Mouse (Mus musculus): ENCODE results near the gene Irx1. TPM values are rescaled to one million over a fixed set of nuclear protein-coding genes. Genes with fewer than 3 reads are reported as not detected.

Gene Irx1
- 0.10 TPM in 1 of 2 replicates, not detected in the other for polyA plus RNA-seq (2012; rRNA removed)

- TF ChIP-seq CTCF (IDR thresholded peaks at IDR 0.05; ENCODE audit: extremely low read depth, insufficient read length, insufficient replicate concordance, low read depth, low read length) (no peak), POLR2A (IDR thresholded peaks at IDR 0.05; ENCODE audit: low read depth, low read length) (no peak)
- WGBS, result 2% methylated on average over 96 of the region's 100 CpGs
- Histone ChIP-seq H3K4me3 (ENCODE audit: low read depth, low read length) (no peak within 1 kb of the TSS), H3K27me3 (ENCODE audit: control insufficient read depth, insufficient read depth, low read length) (peaks cover 56% of the 10 kb centered on the region), H3K36me3 (ENCODE audit: control insufficient read depth, insufficient read depth, low read length) (no peaks in the 10 kb centered on the region), H3K27ac (ENCODE audit: insufficient read depth, low read depth, low read length) (no peak within 1 kb of the TSS), H3K4me1 (ENCODE audit: control insufficient read depth, insufficient read depth, insufficient read length, low read length) (peaks cover 2% of the 10 kb centered on the region; the same call in 1 of the 2 replicates)
Observed at GRCm38 (mm10) chr13:71963356-71964351, at the start of gene Irx1. Gene Irx1, minus strand, starts transcription at chr13:71963723.

- WGBS, result 46% methylated on average over 5 of the region's 5 CpGs
- H3K27ac ChIP-seq (ENCODE audit: insufficient read depth, low read depth, low read length), result no peak overlapping the region
- H3K4me3 ChIP-seq (ENCODE audit: low read depth, low read length), result no peak overlapping the region
- no peaks in the 10 kb centered on the region for H3K36me3 ChIP-seq (ENCODE audit: control insufficient read depth, insufficient read depth, low read length)
- H3K4me1 ChIP-seq (ENCODE audit: control insufficient read depth, insufficient read depth, insufficient read length, low read length), result no peaks in the 10 kb centered on the region
- no peak for TF ChIP-seq CTCF (IDR thresholded peaks at IDR 0.05; ENCODE audit: extremely low read depth, insufficient read length, insufficient replicate concordance, low read depth, low read length)
- TF ChIP-seq POLR2A (IDR thresholded peaks at IDR 0.05; ENCODE audit: low read depth, low read length), result no peak
- H3K27me3 ChIP-seq (ENCODE audit: control insufficient read depth, insufficient read depth, low read length), result no peaks in the 10 kb centered on the region
Observed at GRCm38 (mm10) chr13:71979932-71980655, 16.6 kb upstream of the Irx1 start.

GRCm38 (mm10) chr13:71975753-71976152, 12.2 kb upstream of the Irx1 start:
- Histone ChIP-seq H3K4me1 (ENCODE audit: control insufficient read depth, insufficient read depth, insufficient read length, low read length) (no peaks in the 10 kb centered on the region), H3K27ac (ENCODE audit: insufficient read depth, low read depth, low read length) (no peak overlapping the region), H3K36me3 (ENCODE audit: control insufficient read depth, insufficient read depth, low read length) (no peaks in the 10 kb centered on the region), H3K27me3 (ENCODE audit: control insufficient read depth, insufficient read depth, low read length) (no peaks in the 10 kb centered on the region), H3K4me3 (ENCODE audit: low read depth, low read length) (no peak overlapping the region)
- WGBS, result 42% methylated on average over 3 of the region's 3 CpGs
- TF ChIP-seq POLR2A (IDR thresholded peaks at IDR 0.05; ENCODE audit: low read depth, low read length), result no peak
- TF ChIP-seq CTCF (IDR thresholded peaks at IDR 0.05; ENCODE audit: extremely low read depth, insufficient read length, insufficient replicate concordance, low read depth, low read length), result no peak

GRCm38 (mm10) chr13:71968286-71968685, 4.8 kb upstream of the Irx1 start:
- peaks cover 22% of the 10 kb centered on the region for H3K27me3 ChIP-seq (ENCODE audit: control insufficient read depth, insufficient read depth, low read length)
- 3% methylated on average over 6 of the region's 6 CpGs for WGBS

GRCm38 (mm10) chr13:71967341-71968250, 4.1 kb upstream of the Irx1 start:
- TF ChIP-seq POLR2A (IDR thresholded peaks at IDR 0.05; ENCODE audit: low read depth, low read length) (no peak), CTCF (IDR thresholded peaks at IDR 0.05; ENCODE audit: extremely low read depth, insufficient read length, insufficient replicate concordance, low read depth, low read length) (no peak)
- 7% methylated on average over 28 of the region's 28 CpGs for WGBS
- peaks cover 2% of the 10 kb centered on the region; the same call in 1 of the 2 replicates for H3K4me1 ChIP-seq (ENCODE audit: control insufficient read depth, insufficient read depth, insufficient read length, low read length)
- no peak overlapping the region for H3K27ac ChIP-seq (ENCODE audit: insufficient read depth, low read depth, low read length)
- no peak overlapping the region for H3K4me3 ChIP-seq (ENCODE audit: low read depth, low read length)
- H3K27me3 ChIP-seq (ENCODE audit: control insufficient read depth, insufficient read depth, low read length), result peaks cover 29% of the 10 kb centered on the region
- no peaks in the 10 kb centered on the region for H3K36me3 ChIP-seq (ENCODE audit: control insufficient read depth, insufficient read depth, low read length)

More at GRCm38 (mm10) chr13:71968286-71968685, 4.8 kb upstream of the Irx1 start:
- Histone ChIP-seq H3K4me3 (ENCODE audit: low read depth, low read length) (no peak overlapping the region), H3K36me3 (ENCODE audit: control insufficient read depth, insufficient read depth, low read length) (no peaks in the 10 kb centered on the region), H3K27ac (ENCODE audit: insufficient read depth, low read depth, low read length) (no peak overlapping the region), H3K4me1 (ENCODE audit: control insufficient read depth, insufficient read depth, insufficient read length, low read length) (no peaks in the 10 kb centered on the region)
- no peak for TF ChIP-seq CTCF (IDR thresholded peaks at IDR 0.05; ENCODE audit: extremely low read depth, insufficient read length, insufficient replicate concordance, low read depth, low read length)

GRCm38 (mm10) chr13:71966631-71967030, 3.1 kb upstream of the Irx1 start:
- Histone ChIP-seq H3K36me3 (ENCODE audit: control insufficient read depth, insufficient read depth, low read length) (no peaks in the 10 kb centered on the region), H3K27ac (ENCODE audit: insufficient read depth, low read depth, low read length) (no peak overlapping the region), H3K27me3 (ENCODE audit: control insufficient read depth, insufficient read depth, low read length) (peaks cover 37% of the 10 kb centered on the region), H3K4me1 (ENCODE audit: control insufficient read depth, insufficient read depth, insufficient read length, low read length) (peaks cover 2% of the 10 kb centered on the region; the same call in 1 of the 2 replicates), H3K4me3 (ENCODE audit: low read depth, low read length) (no peak overlapping the region)
- TF ChIP-seq POLR2A (IDR thresholded peaks at IDR 0.05; ENCODE audit: low read depth, low read length), result no peak
- TF ChIP-seq CTCF (IDR thresholded peaks at IDR 0.05; ENCODE audit: extremely low read depth, insufficient read length, insufficient replicate concordance, low read depth, low read length), result no peak
- 34% methylated on average over 2 of the region's 2 CpGs for WGBS
